Mouse (Mus musculus) brain, adult 2 months (tissue): Measurements from ENCODE around the gene Pgam1.

Experiments used
- DNase-seq: peaks from one replicate; pipeline ENCODE4 v3.0.0; 2011; ENCODE audit warnings: low read depth, low spot score

The Pgam1 gene

DNA sequence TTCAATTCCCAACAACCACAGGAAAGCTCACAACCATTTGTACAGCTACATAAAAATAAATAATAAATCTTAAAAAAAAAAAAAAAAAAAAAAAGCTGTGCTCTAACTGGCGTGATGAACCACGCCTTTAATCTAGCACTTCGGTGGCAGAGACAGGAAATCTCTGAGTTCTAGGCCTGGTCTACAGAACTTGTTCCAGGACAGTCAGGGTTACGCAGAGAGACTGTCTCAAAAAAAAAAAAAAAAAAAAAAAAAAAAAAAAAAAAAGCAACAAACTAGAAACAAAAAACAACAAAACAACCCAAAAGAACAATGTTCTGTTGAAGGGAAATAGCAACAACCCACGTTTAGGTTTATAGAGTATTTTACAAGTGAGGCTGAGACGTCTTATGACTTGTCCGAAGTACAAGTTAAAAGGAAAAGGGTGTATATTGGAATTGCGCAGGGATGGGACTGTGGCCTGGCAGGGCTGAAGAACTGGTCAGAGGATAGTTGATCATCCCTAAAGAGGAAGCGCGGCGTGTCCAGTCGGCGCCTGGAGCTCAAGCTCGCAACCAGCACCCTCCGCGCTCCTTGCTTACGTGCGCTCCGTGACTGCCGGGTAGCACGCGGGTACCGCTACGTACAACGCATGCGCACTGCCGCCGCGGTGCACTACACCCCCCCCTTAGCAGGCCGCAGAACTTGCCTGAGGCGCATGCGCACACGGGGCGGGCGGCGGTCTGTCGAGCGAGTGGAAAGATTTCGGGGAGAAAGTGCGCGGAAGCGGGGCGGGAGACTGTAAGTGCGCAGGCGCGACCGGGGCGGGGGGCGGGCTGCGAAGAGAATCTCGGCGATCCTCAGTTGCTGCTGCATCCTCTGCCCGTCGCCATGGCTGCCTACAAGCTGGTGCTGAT, at the start of gene Pgam1:
Pgam1 (plus strand) TSS at position 746 of the 896 bp plus-strand sequence.
- DNase-seq, result peak; percentile 99

DNA sequence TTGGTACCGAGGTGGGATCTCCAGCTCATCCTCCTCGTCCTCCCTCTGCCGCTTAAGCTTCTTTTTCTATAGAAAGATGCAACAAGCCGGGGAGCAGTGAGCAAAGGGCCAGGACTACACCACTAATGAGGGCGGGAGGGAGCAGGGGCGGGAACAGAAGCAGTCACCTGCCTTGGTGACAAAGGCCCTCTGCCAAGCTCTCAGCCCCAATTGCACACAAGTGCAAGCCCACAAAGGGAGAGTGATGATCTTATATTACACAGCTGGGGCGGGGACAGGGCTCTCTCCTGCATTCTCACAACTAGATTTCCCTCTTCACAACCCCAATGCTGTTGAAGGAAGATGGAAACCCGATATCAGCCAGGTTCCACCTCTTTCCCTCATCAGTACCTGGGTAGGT, 45.0 kb upstream of the Pgam1 start:
- DNase-seq, result no peak

DNA sequence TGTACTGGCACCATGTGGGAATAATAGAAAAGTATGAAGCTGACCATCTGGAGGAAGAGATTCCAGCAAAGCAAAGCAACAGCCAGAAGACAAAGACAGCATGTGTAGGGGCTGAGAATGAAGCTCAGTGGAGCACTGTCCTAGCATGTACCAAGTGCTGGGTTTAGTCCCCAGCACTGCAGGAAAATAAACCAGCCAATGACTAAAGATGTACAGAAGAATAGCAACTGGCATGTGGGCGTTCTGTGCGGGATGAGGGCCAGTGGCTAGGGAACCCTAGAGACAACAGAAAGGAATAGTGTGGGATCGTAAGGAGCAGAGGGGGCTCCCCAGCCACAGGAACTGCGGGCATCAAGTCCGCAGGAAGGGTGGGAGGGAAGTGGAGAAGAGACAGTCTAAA, 42.4 kb upstream of the Pgam1 start:
- DNase-seq, result peak; percentile 75

DNA sequence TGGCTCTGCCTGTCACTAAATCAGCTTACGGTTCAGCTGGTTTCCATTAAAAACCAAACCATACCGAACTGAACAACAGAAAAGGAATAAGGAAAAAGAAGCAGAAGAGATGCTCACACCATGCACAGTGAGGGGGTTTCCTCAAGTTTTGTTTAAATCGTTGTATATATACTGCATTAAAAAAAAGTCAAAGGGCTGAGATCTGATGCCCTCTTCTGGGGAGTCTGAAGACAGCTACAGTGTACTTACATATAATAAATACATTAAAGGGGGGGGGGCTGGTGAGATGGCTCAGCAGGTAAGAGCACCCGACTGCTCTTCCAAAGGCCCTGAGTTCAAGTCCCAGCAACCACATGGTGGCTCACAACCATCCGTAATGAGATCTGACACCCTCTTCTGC, 41.8 kb upstream of the Pgam1 start:
- DNase-seq, result peak; percentile 28

DNA sequence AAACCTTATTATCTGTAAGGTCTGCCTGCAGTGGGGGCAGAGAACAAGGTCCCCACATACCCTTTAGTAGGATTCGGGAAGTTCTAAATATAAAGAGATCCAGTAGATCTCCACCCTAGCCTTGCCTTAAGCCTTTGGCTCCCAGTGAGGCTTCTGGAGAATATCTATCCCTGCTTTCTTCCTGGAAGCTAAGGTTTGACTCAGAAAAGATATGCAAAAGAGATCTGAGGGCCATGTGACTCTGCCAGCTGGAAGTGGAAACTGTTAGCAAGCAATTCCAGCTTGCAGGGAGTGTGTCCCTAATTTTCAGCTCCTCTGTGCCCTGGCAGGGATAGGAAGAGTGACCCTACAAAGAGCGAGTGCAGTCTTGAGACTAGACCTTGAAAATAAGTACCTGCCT, 39.4 kb upstream of the Pgam1 start:
- peak; percentile 73 for DNase-seq

DNA sequence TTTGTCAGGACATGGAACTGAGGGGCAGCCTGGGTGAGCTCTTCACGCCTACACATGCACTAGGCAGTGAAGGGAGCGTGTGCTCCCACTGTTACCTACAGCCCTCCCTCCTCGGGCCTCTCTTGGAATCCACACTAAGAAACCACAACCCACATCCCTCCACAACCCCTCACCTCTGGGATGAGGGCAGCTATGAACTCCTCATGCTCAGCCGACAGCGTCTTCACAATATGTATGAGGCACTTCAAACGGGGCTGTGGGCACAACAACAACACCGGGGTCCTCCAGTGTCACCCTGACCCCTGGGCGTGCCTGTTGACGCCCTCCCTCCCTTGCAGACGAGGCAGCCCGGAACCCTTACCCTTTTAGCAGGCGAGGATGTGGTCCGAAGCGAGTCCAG, 37.4 kb upstream of the Pgam1 start:
- no peak for DNase-seq

DNA sequence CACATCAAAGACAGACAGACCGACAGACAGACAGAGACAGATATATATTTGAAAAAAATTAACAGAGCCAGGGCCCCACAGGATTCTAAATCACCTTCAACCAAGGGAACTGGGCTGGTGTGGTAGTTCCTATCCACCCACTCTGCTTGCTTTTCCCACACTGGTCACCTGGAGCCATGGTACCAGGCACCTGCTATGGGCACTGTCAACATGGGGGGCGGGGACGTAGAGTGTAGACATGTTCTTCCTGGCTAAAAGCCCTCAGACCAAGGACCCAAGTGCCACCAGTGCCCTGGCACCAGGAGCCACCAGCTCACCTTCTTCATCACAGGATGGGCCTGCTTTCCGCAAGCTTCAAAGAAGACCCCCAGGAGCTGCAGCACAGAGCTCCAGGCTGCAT, 29.9 kb upstream of the Pgam1 start:
- DNase-seq, result no peak

DNA sequence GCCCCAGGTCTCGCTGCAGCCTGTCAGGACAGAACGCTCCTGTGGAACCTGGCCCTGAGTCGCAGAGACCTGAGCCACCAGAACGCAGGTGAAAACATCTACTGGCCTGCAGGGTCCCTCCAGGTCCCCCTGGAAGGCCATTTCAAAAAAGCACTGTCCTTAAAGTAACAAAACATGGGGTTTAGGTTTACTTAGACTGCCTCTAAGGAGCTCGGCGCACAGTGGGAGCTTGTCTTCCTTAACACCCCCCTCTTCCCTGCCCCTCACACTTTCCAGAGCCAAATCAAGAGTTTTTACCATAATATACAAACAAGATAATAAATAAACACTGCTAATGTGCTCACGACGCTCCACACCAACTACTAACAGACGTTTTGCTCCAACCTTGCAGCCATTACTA, 27.8 kb upstream of the Pgam1 start:
- DNase-seq, result no peak

DNA sequence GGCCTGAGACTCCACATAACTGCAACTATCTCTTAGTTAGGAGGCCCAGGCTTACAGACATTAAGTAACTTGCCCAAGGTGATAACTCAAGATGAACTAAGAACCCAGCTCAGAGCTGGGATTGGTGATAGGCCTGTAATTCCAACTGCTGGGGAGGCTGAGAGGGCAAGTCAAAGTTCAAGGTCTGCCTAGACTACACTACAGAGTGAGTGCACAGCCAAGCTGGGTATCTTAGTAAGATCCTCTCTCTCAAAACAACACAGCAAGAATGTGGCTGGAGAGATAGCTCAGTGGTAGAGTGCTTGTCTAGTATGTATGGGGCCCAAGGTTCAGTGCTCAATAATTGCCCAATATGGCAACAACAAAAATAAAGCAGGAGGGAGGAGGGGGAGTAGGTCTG, 23.5 kb upstream of the Pgam1 start:
- no peak for DNase-seq

DNA sequence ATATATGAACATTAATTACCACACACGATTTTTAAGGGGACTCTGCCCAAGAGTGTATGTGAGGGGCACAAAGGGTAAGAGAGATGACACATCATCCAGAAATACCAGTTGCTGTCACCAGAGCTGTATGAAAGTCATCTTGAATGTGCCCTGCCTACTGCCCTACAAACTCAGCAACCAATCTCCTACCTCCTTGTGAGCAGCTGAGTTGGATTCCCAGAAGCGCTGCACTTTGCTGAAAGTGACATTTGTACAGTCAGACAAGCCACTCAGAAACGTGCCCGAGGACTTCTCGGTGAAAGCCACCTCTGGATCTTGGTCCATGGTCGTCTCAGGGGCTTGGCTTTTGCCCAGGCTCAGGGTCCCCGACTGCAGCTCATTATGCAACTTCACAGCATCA, 16.8 kb upstream of the Pgam1 start:
- no peak for DNase-seq

DNA sequence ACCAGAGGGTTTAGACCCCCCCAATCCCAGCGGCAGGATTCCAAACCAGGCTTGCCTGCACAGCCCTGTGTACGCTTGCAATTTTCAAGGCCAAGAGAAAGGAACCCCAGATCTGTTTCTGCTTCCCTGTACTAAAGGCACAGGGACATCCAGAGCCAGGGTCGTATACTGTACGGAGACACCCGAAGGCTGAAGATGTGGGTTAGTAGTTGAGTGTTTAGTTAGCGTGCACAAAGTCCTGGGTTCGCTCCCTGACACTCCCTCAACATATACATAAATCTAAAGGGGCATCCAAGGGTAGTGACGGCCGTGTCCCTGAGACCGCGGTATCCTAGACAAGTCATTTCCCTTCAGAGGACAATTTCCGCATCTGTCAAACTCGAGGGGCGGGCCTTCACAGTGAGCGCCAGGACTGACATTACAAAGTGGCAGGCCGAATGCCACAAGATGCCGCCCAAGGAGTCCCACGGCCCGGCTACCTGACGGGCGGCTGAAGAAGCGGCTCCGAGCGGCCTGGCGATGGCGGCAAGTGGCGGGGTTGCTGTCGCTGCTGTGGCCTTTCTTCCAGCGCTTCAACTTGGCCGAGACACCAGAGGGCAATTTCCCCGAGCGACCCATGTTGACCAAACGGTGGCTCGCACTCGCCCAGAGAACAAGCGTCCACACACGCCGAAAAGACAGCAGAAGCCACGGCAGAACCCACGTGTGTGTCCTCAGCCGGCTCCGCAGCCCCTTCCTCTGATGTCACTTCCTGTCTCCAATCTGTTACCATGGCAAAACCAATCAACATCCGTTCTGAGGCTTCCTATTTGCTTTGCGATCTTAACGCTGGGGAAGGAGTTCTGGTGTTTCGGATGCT, 16.0 kb upstream of the Pgam1 start, which contains the start of gene Rrp12:
Rrp12 (minus strand) TSS at position 714 of the 859 bp plus-strand sequence.
- peak; percentile 97 for DNase-seq

DNA sequence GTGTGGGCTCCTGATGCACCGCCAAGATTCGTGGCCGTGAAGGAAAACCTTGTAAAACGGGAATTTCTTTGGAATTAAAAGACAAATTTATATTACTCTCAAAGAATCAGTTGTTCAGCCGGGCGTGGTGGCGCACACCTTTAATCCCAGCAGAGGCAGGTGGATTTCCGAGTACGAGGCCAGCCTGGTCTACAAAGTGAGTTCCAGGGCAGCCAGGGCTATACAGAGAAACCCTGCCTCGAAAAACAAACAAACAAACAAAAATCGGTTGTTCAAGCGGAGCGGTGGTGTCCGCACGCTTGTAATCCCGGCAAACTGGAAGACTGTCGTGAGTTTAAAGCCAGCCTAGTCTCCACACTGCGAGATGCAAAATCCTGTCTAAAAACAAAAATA, 15.4 kb upstream of the Pgam1 start:
- DNase-seq, result no peak

DNA sequence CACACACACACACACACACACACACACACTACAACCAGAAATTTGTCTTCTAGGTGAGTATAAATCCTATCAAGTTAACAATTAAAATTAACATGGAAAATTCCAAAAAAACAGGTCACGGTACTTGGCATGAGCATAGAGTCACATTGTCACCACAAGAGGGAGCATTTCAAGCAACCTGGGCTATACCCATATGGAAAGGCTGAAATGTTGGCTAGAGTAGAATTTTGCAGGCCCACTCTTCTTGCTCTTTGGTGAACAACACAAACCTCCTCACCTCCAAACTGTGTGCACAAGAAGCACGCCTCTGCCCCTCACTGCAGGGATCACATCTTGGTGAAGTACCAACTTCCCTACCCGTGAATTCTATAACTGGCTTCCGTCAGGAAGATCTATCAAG, 12.9 kb upstream of the Pgam1 start:
- DNase-seq, result peak; percentile 80

DNA sequence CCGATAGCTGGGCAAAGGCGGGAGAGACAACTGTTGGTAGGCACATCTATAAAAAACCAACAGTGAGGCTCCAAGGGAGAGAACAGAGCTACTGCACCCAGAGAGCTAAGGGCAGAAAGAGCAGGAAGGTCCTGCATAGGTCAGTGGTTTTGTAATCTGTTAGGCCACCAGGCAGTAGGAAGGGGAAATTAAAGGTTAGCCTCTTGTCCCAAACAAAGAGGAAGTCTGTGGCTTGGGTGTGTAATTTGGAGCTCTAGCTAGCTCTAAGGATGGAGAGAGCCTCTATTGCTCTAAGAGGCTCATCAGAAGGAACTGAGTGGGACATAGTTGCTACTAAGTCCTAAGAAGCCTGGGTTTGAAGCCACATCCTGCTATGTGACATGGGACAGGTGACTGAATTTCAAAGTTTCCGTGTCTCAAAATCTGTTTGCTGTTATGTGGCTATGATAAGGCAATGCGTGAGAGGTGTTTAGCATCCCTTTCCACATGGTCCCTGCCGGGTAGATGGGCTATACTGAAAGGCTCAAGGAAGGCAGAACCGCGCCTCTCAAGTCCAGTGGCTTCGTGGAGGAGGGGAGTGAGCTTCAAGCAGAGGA, 11.1 kb upstream of the Pgam1 start:
- no peak for DNase-seq

DNA sequence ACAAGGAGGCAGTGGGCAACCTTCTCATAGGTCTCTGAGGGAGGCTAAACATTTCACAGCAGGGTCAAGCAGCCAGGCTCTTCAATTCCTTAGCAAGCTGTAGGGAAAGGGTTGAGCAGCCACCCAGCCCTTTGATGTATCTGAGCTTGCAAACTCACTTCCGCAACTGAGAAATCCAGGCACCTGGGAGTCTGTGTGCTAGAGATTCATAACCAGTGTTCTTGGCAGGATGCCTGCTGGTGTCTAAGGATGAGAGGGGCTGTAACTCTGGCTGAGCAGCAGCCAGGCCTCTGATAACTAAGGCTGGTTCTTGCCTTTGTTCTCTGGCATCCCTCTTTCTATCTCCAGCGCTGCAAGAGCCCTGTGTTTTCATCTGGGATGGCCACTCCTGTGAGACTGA, 10.0 kb upstream of the Pgam1 start:
- DNase-seq, result no peak

DNA sequence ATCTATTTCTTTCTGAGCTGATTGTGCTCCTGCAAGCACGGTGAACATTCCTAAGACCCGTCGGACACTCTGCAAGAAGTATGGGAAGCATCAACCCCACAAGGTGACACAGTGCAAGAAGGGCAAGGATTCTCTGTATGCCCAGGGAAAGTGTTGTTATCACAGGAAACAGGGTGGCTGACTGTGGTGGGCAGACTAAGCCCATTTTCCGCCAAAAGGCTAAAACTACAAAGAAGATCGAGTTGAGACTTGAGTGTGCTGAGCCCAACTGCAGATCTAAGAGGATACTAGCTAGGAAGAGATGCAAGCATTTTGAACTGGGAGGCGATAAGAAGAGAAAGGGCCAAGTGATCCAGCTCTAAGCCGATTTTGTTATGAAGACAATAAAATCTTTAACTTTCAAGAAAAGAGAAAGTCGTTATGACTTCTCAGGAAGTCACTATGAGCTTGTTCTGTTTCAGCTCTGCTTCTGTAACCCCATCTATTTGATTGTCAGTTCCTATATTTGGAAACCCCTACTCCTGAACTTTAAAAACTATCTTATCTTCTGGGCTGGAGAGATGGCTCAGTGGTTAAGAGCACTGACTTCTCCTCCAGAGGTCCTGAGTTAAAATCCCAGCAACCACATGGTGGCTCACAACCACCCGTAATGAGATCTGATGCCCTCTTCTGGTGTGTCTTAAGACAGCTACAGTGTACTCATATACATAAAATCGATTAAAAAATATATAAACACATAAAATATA, 8.7 kb upstream of the Pgam1 start:
- no peak for DNase-seq

DNA sequence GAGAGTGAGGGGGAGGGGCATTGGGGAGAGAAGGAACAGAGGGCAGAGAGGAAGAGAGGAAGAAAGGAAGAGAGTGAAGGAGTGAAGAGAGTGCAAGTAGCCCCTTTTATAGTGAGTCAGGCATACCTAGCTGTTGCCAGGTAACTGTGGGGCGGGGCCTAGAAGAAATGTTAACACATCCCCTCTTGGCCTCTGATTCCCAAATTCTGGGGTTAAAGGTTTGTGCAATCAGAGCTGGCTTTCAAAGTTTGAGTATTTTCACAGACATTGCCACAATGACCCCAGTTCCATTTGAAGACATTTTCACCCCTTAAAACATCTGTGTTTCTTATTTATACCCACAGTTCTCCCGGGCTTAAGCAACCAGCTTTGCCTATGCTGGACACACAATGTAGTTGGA, 6.5 kb upstream of the Pgam1 start:
- DNase-seq, result no peak

DNA sequence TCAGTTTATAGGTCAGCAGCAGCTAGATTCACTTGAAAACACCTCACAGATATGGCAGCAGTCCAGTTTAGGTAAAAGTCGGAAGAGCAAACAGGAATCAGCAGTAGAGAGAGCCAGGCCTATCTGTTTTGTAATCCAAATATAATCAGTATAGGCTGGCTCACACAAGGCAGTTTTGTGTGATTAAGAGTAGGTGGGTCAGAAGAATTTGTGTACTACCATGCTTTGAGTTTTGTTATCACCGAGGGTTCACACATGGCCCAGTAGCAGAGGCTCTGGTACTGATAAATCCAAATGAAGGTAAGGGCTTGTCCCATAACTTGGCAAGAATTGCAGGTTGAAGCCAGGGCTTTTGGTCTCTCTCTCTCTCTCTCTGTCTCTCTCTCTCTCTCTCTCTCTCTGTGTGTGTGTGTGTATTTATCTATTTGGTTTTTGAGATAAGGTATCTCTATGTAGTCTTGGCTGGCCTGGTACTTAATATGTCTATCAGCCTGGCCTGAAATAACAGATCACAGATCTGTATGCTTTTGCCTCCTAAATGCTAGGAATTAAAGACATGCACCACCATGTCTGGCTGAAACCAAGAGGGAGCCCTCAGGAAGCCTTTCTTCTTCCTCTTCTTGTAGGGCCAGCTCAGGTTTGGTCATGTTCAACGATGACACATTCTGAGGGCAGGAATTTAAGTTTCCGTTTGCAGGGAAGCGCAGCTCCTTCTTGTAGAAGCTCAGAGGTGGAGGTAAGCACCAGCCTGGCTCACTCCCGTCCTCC, 5.2 kb upstream of the Pgam1 start:
- DNase-seq, result no peak

DNA sequence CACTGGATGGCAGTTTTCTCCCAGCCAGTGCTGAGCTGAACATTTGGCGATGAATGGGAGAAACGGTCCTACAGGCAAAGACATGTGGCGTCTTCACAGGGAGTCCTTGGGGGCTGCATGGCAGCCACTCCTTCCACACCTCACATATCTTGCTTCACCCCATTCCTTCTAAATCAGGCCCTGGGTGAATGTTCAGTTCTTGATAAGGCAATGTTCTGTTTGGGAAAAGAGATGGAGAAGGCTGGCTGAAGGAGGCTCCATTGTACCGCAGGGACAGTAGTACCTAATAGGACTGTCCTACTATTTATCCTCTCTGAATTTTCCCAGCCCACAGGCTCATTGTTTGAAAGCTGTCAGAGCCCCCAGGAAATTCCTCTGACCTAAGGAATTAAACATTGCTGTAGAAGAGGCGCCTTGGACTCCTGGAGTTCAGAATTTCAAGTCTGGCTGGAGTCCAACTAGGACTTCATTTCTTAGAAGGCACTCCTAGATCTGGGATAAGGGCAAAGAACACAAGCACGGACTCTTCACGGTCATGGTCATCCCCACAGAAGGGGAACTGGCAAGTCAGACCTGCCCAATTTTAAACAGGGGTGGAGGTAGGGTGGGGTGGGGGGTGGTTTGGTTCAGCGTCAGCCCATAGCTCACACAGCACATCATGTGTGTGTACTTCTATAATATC, 4.5 kb upstream of the Pgam1 start:
- peak; percentile 61 for DNase-seq

DNA sequence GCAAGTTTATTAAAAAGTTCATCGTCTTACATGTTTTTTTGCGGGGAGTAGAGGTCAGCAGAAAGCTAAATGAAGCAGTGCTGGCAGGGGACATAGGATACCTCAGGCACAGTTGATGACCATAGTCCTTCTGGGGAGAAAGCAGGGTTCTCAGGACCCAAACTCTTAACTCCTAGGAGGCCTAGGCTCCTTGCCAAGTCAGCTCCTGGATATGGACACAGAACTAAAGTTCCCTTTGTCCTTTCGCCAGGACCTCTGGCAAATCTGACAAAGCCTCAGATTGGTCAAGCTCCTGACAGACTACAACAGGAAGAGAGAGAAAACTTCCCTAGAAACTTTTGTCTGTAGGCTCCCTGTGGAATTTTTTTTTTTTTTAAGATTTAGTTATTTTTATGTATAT, 3.0 kb upstream of the Pgam1 start:
- DNase-seq, result no peak
